Mouse (Mus musculus) lung, postnatal 25 days (tissue): ENCODE results near the gene Cfap126.
A peak's percentile ranks its signal among the peaks of the same experiment; 100 is the strongest.
"Not testable (repeated sequence)": the region's sequence is repeated elsewhere in the genome, so short reads cannot be mapped to it uniquely, and the experiment has no call there.

Experiments
- DNase-seq: peaks from one replicate; pipeline ENCODE4 v3.0.0; 2022; ENCODE audit warnings: low spot score

Cfap126 gene

DNA sequence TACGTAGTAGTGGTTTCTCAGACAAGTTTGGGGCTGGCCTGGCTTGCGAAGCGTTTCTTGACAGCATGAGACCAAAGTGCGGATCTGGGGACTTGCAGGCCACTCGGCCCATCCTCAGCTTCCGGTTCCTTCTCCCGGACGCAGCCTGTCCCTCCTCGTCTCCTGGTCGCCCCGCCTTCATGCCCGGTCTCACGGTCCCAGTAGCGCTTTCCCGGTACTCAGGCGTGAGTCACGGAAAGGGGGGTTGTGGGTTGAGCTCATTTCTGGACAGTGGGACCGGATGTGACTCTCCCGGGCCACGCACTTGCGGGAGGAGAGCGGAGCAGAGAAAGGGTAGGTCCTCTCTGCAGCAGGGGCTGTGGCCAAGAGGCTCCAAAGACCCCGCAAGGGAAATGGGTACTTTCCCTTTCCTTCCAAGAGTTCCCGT, at the start of gene Cfap126:
TSS of gene Cfap126 (plus strand) at position 46 of the 427 bp plus-strand sequence.
- DNase-seq = peak; percentile 92

DNA sequence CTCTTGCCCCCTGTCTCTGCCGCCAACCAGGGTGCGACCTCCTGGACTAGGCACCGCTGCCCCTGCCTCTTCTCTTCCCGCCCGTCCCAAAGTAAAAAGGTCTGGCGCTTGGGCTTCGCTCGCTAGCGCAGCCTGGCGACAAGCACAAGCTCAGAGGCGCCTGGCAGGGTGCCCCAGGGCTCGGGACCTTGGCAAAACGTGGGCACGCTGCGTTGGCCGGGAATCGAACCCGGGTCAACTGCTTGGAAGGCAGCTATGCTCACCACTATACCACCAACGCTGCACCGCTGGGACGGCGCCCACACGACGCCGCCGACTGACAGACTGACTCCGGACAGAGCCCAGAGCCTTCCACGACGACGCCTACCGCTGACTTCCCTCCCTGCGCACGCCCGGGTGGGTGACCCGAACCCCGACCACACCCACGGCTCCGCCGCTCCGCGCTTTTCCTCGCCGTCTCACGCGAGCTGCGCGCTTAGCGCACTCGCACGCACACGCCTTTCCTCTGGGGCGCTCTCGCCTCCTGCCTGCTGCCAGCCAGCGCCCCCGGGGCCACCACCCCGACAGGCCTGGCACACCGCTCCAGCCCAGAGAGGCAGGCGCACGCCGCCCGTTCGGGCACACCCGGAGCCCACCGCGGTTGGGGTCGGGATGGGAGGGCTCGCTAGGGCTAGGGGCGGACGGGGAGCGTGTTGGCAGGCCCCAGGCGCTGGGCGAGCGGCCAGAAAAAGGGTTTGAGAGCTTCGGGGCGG, 49.1 kb upstream of the Cfap126 start, which contains the start of gene Fcgr3:
TSS of gene Fcgr3 (minus strand) at position 445 of the 752 bp plus-strand sequence.
- DNase-seq = peak; percentile 67

DNA sequence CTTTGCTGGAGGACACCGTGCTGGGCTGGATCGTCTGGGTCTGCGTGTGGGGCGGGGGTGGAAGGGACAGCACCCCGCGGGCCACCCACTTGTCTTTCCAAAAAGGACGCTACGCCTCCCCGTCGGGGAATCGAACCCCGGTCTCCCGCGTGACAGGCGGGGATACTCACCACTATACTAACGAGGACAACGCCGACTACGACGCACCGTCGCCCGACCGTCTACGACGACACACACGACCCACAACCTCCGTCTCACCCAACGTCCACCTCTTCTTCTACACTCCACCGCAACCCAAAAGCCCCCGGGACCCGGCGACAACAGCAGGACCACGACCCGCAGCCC, 48.5 kb upstream of the Cfap126 start:
- peak; percentile 42 for DNase-seq

DNA sequence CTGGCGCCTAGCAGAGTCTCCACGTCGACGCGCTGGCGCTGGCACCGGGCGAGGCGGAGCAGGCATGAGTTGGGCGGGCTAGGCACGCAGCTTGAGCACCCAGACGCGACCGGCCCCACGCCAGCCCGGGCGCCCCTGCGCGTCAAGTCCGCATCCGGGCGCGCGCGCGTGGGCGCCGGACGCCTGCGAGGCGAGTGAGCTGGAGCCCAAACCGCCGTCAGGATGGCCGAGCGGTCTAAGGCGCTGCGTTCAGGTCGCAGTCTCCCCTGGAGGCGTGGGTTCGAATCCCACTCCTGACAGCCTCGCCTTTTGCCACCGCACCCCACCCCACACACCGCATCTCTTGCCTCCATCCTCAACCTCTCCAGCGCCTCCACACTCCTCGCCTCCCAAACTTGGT, 48.0 kb upstream of the Cfap126 start:
- DNase-seq = not testable (repeated sequence)

DNA sequence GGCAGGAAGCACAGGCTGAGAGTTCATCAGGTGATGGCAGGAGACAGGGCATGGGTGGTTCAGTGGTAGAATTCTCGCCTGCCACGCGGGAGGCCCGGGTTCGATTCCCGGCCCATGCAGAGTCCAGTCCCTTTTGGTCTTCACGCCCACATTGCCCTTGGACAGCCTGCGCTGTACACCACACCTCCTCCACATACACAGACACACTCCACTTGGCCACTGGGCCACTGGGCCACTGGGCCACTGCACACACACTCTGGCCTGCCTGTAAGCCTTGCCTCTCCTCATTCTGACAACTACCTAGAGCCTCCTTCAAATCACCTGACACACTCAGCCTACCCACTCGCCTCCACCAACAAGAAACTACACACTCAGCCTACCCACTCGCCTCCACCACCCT, 47.1 kb upstream of the Cfap126 start:
- DNase-seq = not testable (repeated sequence)

DNA sequence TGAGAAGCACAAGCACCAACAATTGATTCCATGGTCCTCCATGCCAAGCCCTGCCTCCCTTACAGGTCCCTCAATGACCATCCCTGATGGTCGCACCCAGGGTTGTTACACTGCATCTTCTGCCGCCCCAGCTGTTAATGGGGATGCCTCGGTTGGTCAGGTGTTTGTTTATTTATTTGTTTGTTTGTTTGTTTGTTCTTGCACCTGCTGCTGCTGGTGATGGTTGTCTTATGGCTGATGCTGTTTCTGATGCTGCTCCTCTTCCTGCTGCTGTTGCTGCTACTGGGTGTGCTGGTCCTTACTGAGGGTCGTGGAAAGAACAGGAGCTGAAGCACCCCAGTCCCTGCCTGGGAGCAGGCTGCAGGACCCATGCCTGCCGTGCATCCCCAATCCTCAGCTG, 45.8 kb upstream of the Cfap126 start:
- not testable (repeated sequence) for DNase-seq

DNA sequence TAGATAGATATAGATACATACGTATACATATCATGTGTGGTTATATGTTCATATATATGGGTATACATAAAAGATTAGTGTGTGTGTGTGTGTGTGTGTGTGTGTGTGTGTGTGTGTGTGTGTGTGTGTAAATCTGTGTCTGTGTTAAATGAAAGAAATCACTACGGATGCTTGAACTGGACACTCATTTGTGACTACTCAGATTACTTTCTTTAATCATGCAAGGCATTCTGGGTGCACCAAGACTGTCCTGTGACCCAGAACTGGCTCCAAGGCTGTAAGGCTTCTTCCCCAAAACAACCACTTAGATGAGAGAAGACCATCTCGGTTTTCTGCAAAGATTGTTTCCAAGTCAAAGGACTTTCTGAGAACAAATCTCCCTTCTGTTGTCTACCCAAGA, 44.2 kb upstream of the Cfap126 start:
- not testable (repeated sequence) for DNase-seq

DNA sequence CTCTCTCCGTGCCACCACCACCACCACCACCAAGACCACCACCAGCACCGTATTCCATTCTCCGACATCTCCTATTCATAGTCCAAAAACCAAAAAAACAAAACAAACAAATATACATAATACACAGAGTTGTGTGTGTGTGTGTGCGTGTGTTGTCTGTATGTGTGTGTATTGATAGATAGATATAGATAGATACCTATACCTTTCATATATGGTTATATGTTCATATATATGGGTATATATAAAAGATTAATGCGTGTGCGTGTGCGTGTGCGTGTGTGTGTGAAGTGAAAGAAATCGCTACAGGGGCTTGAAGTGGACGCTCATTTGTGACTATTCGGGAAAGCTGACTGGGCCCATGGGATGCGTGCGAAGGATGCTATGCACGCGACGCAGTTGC, 42.8 kb upstream of the Cfap126 start:
- DNase-seq = not testable (repeated sequence)

DNA sequence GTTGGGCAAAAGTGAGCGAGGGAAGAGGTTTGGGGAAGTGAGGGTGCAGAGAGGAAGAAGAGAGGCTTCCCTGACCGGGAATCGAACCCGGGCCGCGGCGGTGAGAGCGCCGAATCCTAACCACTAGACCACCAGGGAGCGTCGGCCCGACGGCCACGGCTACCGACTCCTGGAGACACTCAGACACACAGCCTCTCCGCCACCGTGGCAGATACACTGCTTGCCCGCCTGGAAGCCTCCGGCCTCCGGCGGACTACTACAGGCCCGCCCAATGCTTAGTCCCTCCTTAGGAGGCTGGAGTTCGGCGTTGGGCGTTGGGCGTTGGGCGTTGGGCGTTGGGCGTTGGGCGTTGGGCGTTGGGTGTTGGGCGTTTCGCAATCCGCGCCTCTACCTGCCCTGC, 42.0 kb upstream of the Cfap126 start:
- not testable (repeated sequence) for DNase-seq

DNA sequence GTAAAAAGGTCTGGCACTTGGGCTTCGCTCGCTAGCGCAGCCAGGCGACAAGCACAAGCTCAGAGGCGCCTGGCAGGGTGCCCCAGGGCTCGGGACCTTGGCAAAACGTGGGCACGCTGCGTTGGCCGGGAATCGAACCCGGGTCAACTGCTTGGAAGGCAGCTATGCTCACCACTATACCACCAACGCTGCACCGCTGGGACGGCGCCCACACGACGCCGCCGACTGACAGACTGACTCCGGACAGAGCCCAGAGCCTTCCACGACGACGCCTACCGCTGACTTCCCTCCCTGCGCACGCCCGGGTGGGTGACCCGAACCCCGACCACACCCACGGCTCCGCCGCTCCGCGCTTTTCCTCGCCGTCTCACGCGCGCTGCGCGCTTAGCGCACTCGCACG, 41.5 kb upstream of the Cfap126 start:
- not testable (repeated sequence) for DNase-seq

DNA sequence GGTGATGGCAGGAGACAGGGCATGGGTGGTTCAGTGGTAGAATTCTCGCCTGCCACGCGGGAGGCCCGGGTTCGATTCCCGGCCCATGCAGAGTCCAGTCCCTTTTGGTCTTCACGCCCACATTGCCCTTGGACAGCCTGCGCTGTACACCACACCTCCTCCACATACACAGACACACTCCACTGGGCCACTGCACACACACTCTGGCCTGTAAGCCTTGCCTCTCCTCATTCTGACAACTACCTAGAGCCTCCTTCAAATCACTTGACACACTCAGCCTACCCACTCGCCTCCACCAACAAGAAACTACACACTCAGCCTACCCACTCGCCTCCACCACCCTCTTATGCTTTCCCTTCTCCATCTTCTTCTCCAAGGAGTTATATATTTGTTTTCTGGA, 39.4 kb upstream of the Cfap126 start:
- not testable (repeated sequence) for DNase-seq

DNA sequence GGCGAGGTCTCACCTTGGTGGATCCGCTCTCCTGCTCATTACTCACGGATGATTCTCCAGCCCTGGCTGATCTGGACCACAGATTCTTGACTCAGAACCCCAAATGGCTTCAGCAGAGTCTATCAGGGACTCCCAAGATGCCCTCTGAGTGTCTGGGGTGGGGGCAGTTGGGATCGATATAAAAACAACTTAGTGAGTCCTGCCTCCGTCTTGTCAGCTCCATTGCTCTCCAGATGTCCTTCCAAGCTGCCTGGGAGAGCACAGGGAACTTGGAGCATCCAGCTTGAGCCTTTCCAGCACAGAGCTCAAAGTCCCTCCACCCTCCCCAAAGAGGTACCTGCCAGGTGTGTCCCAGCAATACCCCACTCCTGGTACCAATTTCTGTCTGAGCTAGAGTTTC, 37.5 kb upstream of the Cfap126 start:
- DNase-seq = not testable (repeated sequence)

DNA sequence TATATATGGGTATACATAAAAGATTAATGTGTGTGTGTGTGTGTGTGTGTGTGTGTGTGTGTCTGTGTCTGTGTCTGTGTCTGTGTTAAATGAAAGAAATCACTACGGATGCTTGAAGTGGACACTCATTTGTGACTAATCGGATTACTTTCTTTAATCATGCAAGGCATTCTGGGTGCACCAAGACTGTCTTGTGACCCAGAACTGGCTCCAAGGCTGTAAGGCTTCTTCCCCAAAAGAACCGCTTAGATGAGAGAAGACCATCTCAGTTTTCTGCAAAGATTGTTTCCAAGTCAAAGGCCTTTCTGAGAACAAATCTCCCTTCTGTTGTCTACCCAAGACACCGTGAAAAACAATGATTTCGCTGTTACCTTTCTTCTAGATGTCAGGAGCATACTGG, 36.5 kb upstream of the Cfap126 start:
- DNase-seq = not testable (repeated sequence)

DNA sequence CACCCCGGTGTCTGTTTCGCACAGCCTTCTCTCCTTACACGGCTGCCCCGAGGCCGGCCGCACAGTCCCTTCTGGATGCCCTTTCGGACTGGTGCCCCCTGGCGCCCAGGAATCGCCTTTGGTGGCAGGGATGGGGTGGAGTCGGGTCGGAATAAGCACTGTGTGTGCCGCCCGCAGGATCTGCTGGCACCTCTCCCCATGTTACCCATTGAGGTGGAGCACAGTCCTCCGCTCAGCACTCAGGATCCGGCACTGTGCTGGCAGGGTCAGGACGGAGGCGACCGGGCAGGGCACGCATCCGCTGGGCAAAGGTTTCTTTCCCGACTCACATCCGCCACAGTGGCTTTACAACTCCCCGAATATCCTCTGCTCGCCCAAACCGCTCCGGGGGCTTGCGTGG, 35.8 kb upstream of the Cfap126 start:
- DNase-seq = not testable (repeated sequence)

DNA sequence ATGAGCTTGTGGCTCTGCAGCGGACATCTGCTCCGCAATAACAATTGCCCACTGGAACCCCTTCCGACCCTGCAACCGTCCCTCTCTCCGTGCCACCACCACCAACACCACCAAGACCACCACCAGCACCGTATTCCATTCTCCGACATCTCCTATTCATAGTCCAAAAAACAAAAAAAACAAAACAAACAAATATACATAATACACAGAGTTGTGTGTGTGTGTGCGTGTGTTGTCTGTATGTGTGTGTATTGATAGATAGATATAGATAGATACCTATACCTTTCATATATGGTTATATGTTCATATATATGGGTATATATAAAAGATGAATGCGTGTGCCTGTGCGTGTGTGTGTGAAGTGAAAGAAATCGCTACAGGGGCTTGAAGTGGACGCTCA, 35.3 kb upstream of the Cfap126 start:
- DNase-seq = not testable (repeated sequence)

DNA sequence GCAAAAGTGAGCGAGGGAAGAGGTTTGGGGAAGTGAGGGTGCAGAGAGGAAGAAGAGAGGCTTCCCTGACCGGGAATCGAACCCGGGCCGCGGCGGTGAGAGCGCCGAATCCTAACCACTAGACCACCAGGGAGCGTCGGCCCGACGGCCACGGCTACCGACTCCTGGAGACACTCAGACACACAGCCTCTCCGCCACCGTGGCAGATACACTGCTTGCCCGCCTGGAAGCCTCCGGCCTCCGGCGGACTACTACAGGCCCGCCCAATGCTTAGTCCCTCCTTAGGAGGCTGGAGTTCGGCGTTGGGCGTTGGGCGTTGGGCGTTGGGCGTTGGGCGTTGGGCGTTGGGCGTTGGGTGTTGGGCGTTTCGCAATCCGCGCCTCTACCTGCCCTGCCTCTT, 34.4 kb upstream of the Cfap126 start:
- DNase-seq = not testable (repeated sequence)

DNA sequence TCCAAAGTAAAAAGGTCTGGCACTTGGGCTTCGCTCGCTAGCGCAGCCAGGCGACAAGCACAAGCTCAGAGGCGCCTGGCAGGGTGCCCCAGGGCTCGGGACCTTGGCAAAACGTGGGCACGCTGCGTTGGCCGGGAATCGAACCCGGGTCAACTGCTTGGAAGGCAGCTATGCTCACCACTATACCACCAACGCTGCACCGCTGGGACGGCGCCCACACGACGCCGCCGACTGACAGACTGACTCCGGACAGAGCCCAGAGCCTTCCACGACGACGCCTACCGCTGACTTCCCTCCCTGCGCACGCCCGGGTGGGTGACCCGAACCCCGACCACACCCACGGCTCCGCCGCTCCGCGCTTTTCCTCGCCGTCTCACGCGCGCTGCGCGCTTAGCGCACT, 33.9 kb upstream of the Cfap126 start:
- not testable (repeated sequence) for DNase-seq

DNA sequence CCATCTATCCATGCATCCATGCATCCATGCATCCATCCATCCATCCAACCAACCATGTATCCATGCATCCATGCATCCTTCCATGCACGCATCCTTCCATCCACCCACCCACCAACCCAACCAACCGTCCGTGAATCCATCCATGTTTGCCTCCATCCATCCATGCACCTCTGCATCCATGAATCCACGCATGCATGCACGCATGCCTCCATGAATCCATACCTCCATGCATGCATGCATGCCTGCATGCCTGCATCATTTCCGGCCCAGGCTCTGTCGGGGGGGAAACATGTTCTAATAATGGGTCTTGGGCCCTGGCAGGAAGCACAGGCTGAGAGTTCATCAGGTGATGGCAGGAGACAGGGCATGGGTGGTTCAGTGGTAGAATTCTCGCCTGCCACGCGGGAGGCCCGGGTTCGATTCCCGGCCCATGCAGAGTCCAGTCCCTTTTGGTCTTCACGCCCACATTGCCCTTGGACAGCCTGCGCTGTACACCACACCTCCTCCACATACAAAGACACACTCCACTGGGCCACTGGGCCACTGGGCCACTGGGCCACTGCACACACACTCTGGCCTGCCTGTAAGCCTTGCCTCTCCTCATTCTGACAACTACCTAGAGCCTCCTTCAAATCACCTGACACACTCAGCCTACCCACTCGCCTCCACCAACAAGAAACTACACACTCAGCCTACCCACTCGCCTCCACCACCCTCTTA, 32.0 kb upstream of the Cfap126 start:
- not testable (repeated sequence) for DNase-seq

DNA sequence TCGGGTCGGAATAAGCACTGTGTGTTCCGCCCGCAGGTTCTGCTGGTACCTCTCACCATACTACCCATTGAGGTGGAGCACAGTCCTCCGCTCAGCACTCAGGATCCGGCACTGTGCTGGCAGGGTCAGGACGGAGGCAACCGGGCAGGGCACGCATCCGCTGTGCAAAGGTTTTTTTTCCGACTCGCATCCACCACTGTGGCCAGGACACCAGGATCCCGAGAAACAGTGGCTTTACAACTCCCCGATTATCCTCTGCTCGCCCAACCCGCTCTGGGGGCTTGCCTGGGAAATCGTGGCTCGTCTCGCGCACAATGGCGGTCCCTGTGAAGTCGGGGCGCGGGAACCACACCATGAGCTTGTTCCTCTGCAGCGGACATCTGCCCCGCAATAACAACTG, 28.0 kb upstream of the Cfap126 start:
- no peak for DNase-seq

DNA sequence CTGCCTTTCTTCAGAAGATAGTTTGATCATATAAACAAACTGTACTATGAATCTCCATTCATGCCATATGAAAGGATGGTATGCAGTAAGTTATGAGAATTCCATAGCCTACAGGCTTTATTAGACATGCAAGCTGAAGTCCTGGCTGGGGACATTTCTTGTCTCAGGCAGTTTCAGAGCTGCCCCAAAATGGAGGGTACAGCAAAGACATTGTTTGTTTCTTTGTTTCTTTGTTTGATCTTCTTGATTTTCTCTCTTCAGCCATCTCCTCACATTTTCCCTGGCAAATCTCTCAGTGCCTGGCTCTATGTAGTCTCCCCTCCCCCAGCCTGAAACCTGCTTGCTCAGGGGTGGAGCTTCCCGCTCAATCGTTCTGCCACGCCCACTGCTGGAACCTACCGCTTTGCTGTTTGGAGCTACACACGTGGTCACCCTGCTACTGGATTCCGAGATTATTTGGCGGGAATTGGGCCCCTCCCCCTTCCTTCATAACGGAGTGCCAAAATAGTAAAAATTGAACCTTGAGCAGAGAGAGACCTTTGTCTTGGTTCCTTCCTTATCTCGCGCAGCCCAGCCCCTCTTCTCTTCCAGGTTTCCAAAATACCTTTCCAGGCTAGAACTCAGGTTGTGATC, 25.4 kb upstream of the Cfap126 start:
- not testable (repeated sequence) for DNase-seq

DNA sequence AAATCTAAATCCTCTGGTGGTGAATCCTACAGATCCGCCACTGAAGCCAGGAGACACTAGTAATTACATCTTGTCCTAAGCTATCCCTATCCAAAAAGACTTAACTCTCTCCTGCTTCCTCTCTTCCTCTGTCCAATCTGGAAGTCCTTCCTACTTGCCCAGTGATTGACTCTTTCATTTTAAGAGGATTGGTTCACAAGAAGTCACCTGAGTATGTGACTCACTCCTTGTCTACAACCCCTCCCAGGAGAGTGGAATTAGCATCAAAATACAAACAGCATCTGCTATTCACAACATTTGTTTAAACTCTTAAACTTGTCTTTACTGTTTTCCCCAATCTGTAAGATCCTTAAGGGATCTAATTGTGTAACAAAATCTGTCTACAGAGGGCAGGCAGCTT, 23.8 kb upstream of the Cfap126 start:
- DNase-seq = no peak

DNA sequence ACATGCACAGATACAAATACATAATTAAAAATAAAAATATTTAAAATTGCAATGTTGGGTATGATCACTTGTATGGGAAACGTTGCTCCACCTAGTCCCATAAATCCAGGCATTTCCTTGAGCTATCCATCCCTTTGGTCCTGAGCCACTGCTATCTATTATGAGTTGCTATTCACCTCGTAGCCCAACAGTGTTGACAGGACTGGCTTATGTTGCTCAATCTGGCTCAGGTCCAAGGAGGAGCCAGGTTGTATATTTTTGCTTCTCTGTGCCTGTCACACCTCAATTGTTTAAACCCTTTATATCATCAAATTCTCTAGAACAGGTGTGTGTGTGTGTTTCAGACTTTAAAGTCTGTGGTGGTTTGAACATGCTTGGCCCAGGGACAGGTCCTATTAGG, 23.0 kb upstream of the Cfap126 start:
- no peak for DNase-seq

DNA sequence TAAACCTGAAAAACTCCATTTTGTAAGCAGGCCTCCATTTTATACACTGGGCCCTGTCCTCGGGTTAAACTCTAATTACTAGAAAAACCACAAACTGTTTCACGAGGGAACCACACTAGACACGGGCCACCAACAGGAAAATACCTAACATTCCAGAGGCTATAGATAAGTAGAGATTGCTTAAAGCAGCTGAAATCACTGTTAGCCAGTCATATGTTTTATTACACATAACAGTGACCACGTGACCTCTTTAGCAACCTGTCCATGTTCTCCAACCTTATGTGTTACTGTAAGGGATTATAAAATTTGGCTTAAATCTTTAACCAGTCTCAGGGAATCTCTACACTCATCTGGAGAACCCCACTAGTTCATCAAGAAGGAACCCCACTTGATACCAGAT, 19.3 kb upstream of the Cfap126 start:
- no peak for DNase-seq
